Mouse (Mus musculus): Measurements from ENCODE around the gene Zcchc2. TPM values are rescaled to one million over a fixed set of nuclear protein-coding genes. Genes with fewer than 3 reads are reported as not detected.

Zcchc2 gene
- polyA plus RNA-seq, 1 experiment from 2014 or later, result 2.4 TPM

- ATAC-seq (replicated peaks; ENCODE audit: insufficient number of reproducible peaks, low FRiP score, low TSS enrichment), result no peak
- no peak overlapping the region for H3K9ac ChIP-seq (ENCODE audit: low read depth, low read length)
- no peak overlapping the region for H3K4me2 ChIP-seq
- H3K4me3 ChIP-seq (ENCODE audit: low read depth, low read length), result no peak overlapping the region
- H3K4me1 ChIP-seq (ENCODE audit: control insufficient read depth, insufficient read depth, low read length), result 0 out of 2 replicates have a peak, but pooled peaks cover 3% of the 10 kb centered on the region
- H3K9me3 ChIP-seq (replicated peaks; ENCODE audit: control insufficient read depth, low read length), result no peaks in the 10 kb centered on the region
- 78% methylated on average over 4 of the region's 4 CpGs for WGBS (ENCODE audit: insufficient replicate concordance)
- no peaks in the 10 kb centered on the region for H3K36me3 ChIP-seq (ENCODE audit: control insufficient read depth, insufficient read depth, low read length)
- H3K27ac ChIP-seq (ENCODE audit: low read depth, low read length), result no peak overlapping the region
- H3K27me3 ChIP-seq (ENCODE audit: control insufficient read depth, insufficient read depth, low read length), result no peaks in the 10 kb centered on the region
These were observed 69.5 kb downstream of the Zcchc2 start for GRCm38 (mm10) chr1:106059516-106060277.

GRCm38 (mm10) chr1:106061185-106061910 lies 71.1 kb downstream of the Zcchc2 start:
- WGBS (ENCODE audit: insufficient replicate concordance), result 85% methylated on average over 4 of the region's 4 CpGs
- ATAC-seq (replicated peaks; ENCODE audit: insufficient number of reproducible peaks, low FRiP score, low TSS enrichment), result no peak
- H3K27ac ChIP-seq (ENCODE audit: low read depth, low read length), result no peak overlapping the region
- H3K27me3 ChIP-seq (ENCODE audit: control insufficient read depth, insufficient read depth, low read length), result no peaks in the 10 kb centered on the region
- peaks cover 8% of the 10 kb centered on the region; the same call in 1 of the 2 replicates for H3K4me1 ChIP-seq (ENCODE audit: control insufficient read depth, insufficient read depth, low read length)
- no peaks in the 10 kb centered on the region for H3K36me3 ChIP-seq (ENCODE audit: control insufficient read depth, insufficient read depth, low read length)
- H3K9me3 ChIP-seq (replicated peaks; ENCODE audit: control insufficient read depth, low read length), result no peaks in the 10 kb centered on the region
- H3K4me2 ChIP-seq, result no peak overlapping the region
- no peak overlapping the region for H3K9ac ChIP-seq (ENCODE audit: low read depth, low read length)
- H3K4me3 ChIP-seq (ENCODE audit: low read depth, low read length), result no peak overlapping the region

- Histone ChIP-seq H3K27me3 (ENCODE audit: control insufficient read depth, insufficient read depth, low read length) (no peaks in the 10 kb centered on the region), H3K4me2 (no peak overlapping the region), H3K9me3 (replicated peaks; ENCODE audit: control insufficient read depth, low read length) (no peaks in the 10 kb centered on the region), H3K36me3 (ENCODE audit: control insufficient read depth, insufficient read depth, low read length) (no peaks in the 10 kb centered on the region), H3K27ac (ENCODE audit: low read depth, low read length) (no peak overlapping the region), H3K4me1 (ENCODE audit: control insufficient read depth, insufficient read depth, low read length) (peaks cover 8% of the 10 kb centered on the region; the same call in 1 of the 2 replicates), H3K9ac (ENCODE audit: low read depth, low read length) (no peak overlapping the region), H3K4me3 (ENCODE audit: low read depth, low read length) (no peak overlapping the region)
- no peak for ATAC-seq (replicated peaks; ENCODE audit: insufficient number of reproducible peaks, low FRiP score, low TSS enrichment)
- WGBS (ENCODE audit: insufficient replicate concordance), result 84% methylated on average over 9 of the region's 9 CpGs
These were observed 72.8 kb downstream of the Zcchc2 start for GRCm38 (mm10) chr1:106062891-106063590.

- Histone ChIP-seq H3K27me3 (ENCODE audit: control insufficient read depth, insufficient read depth, low read length) (no peaks in the 10 kb centered on the region), H3K4me3 (ENCODE audit: low read depth, low read length) (no peak overlapping the region), H3K36me3 (ENCODE audit: control insufficient read depth, insufficient read depth, low read length) (no peaks in the 10 kb centered on the region), H3K27ac (ENCODE audit: low read depth, low read length) (no peak overlapping the region), H3K9ac (ENCODE audit: low read depth, low read length) (no peak overlapping the region), H3K4me2 (no peak overlapping the region), H3K4me1 (ENCODE audit: control insufficient read depth, insufficient read depth, low read length) (peaks cover 8% of the 10 kb centered on the region; the same call in 1 of the 2 replicates), H3K9me3 (replicated peaks; ENCODE audit: control insufficient read depth, low read length) (no peaks in the 10 kb centered on the region)
- no peak for ATAC-seq (replicated peaks; ENCODE audit: insufficient number of reproducible peaks, low FRiP score, low TSS enrichment)
- WGBS (ENCODE audit: insufficient replicate concordance), result 51% methylated on average over 4 of the region's 4 CpGs
These were observed 73.5 kb downstream of the Zcchc2 start for GRCm38 (mm10) chr1:106063591-106064170.

GRCm38 (mm10) chr1:106064291-106064690 lies 74.1 kb downstream of the Zcchc2 start:
- H3K4me3 ChIP-seq (ENCODE audit: low read depth, low read length), result no peak overlapping the region
- 35% methylated on average over 3 of the region's 3 CpGs for WGBS (ENCODE audit: insufficient replicate concordance)
- H3K4me1 ChIP-seq (ENCODE audit: control insufficient read depth, insufficient read depth, low read length), result peaks cover 8% of the 10 kb centered on the region; the same call in 1 of the 2 replicates
- no peak overlapping the region for H3K9ac ChIP-seq (ENCODE audit: low read depth, low read length)
- H3K27ac ChIP-seq (ENCODE audit: low read depth, low read length), result no peak overlapping the region
- no peaks in the 10 kb centered on the region for H3K9me3 ChIP-seq (replicated peaks; ENCODE audit: control insufficient read depth, low read length)
- H3K36me3 ChIP-seq (ENCODE audit: control insufficient read depth, insufficient read depth, low read length), result no peaks in the 10 kb centered on the region
- no peaks in the 10 kb centered on the region for H3K27me3 ChIP-seq (ENCODE audit: control insufficient read depth, insufficient read depth, low read length)
- no peak overlapping the region for H3K4me2 ChIP-seq
- ATAC-seq (replicated peaks; ENCODE audit: insufficient number of reproducible peaks, low FRiP score, low TSS enrichment), result no peak; the same call in 1 of the 2 replicates

GRCm38 (mm10) chr1:106064711-106065110 lies 74.5 kb downstream of the Zcchc2 start:
- Histone ChIP-seq H3K36me3 (ENCODE audit: control insufficient read depth, insufficient read depth, low read length) (no peaks in the 10 kb centered on the region), H3K27me3 (ENCODE audit: control insufficient read depth, insufficient read depth, low read length) (no peaks in the 10 kb centered on the region), H3K4me3 (ENCODE audit: low read depth, low read length) (no peak overlapping the region), H3K9ac (ENCODE audit: low read depth, low read length) (no peak overlapping the region), H3K4me1 (ENCODE audit: control insufficient read depth, insufficient read depth, low read length) (peaks cover 8% of the 10 kb centered on the region; the same call in 1 of the 2 replicates), H3K9me3 (replicated peaks; ENCODE audit: control insufficient read depth, low read length) (no peaks in the 10 kb centered on the region), H3K4me2 (no peak overlapping the region), H3K27ac (ENCODE audit: low read depth, low read length) (no peak overlapping the region)
- no peak for ATAC-seq (replicated peaks; ENCODE audit: insufficient number of reproducible peaks, low FRiP score, low TSS enrichment)
- WGBS (ENCODE audit: insufficient replicate concordance), result 84% methylated on average over 2 of the region's 2 CpGs

- no peaks in the 10 kb centered on the region for H3K36me3 ChIP-seq (ENCODE audit: control insufficient read depth, insufficient read depth, low read length)
- no peak overlapping the region for H3K4me3 ChIP-seq (ENCODE audit: low read depth, low read length)
- no peak overlapping the region for H3K4me2 ChIP-seq
- H3K27me3 ChIP-seq (ENCODE audit: control insufficient read depth, insufficient read depth, low read length), result no peaks in the 10 kb centered on the region
- WGBS (ENCODE audit: insufficient replicate concordance), result 32% methylated on average over 7 of the region's 7 CpGs
- peaks cover 8% of the 10 kb centered on the region; the same call in 1 of the 2 replicates for H3K4me1 ChIP-seq (ENCODE audit: control insufficient read depth, insufficient read depth, low read length)
- ATAC-seq (replicated peaks; ENCODE audit: insufficient number of reproducible peaks, low FRiP score, low TSS enrichment), result no peak
- no peaks in the 10 kb centered on the region for H3K9me3 ChIP-seq (replicated peaks; ENCODE audit: control insufficient read depth, low read length)
- no peak overlapping the region for H3K27ac ChIP-seq (ENCODE audit: low read depth, low read length)
- H3K9ac ChIP-seq (ENCODE audit: low read depth, low read length), result no peak overlapping the region
These were observed 75.5 kb downstream of the Zcchc2 start for GRCm38 (mm10) chr1:106065679-106066078.

GRCm38 (mm10) chr1:106067306-106067705 lies 77.1 kb downstream of the Zcchc2 start:
- Histone ChIP-seq H3K27me3 (ENCODE audit: control insufficient read depth, insufficient read depth, low read length) (no peaks in the 10 kb centered on the region), H3K4me1 (ENCODE audit: control insufficient read depth, insufficient read depth, low read length) (peaks cover 11% of the 10 kb centered on the region; the same call in 1 of the 2 replicates), H3K4me2 (no peak overlapping the region), H3K36me3 (ENCODE audit: control insufficient read depth, insufficient read depth, low read length) (no peaks in the 10 kb centered on the region), H3K9me3 (replicated peaks; ENCODE audit: control insufficient read depth, low read length) (no peaks in the 10 kb centered on the region), H3K9ac (ENCODE audit: low read depth, low read length) (no peak overlapping the region), H3K27ac (ENCODE audit: low read depth, low read length) (no peak overlapping the region), H3K4me3 (ENCODE audit: low read depth, low read length) (no peak overlapping the region)
- WGBS (ENCODE audit: insufficient replicate concordance), result 67% methylated on average over 6 of the region's 6 CpGs
- ATAC-seq (replicated peaks; ENCODE audit: insufficient number of reproducible peaks, low FRiP score, low TSS enrichment), result no peak
